Mouse (Mus musculus) left cerebral cortex, adult 8-10 months (tissue): ENCODE measurements around the gene Ghitm. TPM values are rescaled to one million over a fixed set of nuclear protein-coding genes. Genes with fewer than 3 reads are reported as not detected.

Experiments used
- DNase-seq, 2 experiments: peaks; one replicate each; pipeline ENCODE4 v3.0.0; 2022; ENCODE audit warnings: low spot score in 2 of 2
- total RNA-seq, 4 experiments: library from RNA; stranded (reverse); gene quantifications; 2 replicates each; pipeline ENCODE4 v1.2.4; 2022

The Ghitm gene
- total RNA-seq, 4 experiments from 2014 or later, result 455 to 522 (median 488) TPM

- no peak for DNase-seq
Measured at GRCm38 (mm10) chr14:37104747-37105146, 30.3 kb downstream of the Ghitm start.

- no peak for DNase-seq
Measured at GRCm38 (mm10) chr14:37102484-37102883, 32.6 kb downstream of the Ghitm start.

GRCm38 (mm10) chr14:37101531-37101930 lies 33.5 kb downstream of the Ghitm start:
- DNase-seq, result no peak

GRCm38 (mm10) chr14:37097956-37098530 lies 37.0 kb downstream of the Ghitm start, which contains the start of gene Cdhr1:
Cdhr1 (minus strand) TSS chr14:37098347.
- DNase-seq, result peak in 1 of 2 experiments; percentile 13

GRCm38 (mm10) chr14:37095556-37095955 lies 39.5 kb downstream of the Ghitm start:
- no peak for DNase-seq

GRCm38 (mm10) chr14:37094436-37094835 lies 40.6 kb downstream of the Ghitm start:
- DNase-seq, result no peak

- DNase-seq, result no peak
Measured at GRCm38 (mm10) chr14:37083755-37084154, 51.3 kb downstream of the Ghitm start.

- no peak for DNase-seq
Measured at GRCm38 (mm10) chr14:37080724-37081123, 54.3 kb downstream of the Ghitm start.

Other genes starting within 250 kb of the Ghitm start
- 10 to 100 TPM; 76.5 to 96.8 (median 91.4) TPM for gene Ccser2, start 166.5 kb downstream of the Ghitm start, total RNA-seq
- gene Rgr, start 86.3 kb downstream of the Ghitm start, total RNA-seq, result not detected
- under 1 TPM in 1 of 4 experiments, not detected in 3; 0.08 TPM for gene Lrit1, start 80.4 kb downstream of the Ghitm start, total RNA-seq
- gene Lrit2, start 67.3 kb downstream of the Ghitm start, total RNA-seq, result not detected
- 10 to 100 TPM; 14.9 to 21.0 (median 17.0) TPM for gene Cdhr1, start 36.9 kb downstream of the Ghitm start, total RNA-seq
- under 1 TPM in 3 of 4 experiments, not detected in 1; 0.50 to 0.91 (median 0.55) TPM for gene 2610528A11Rik, start 21.2 kb downstream of the Ghitm start, total RNA-seq